Mouse (Mus musculus): ENCODE results near the gene Gm9970.

GRCm38 (mm10) chr5:31257616-31258015 is 16.6 kb upstream of the Gm9970 start:
- TF ChIP-seq CTCF (IDR thresholded peaks at IDR 0.05; ENCODE audit: extremely low read depth, insufficient read depth, low read length) (no peak), POLR2A (IDR thresholded peaks at IDR 0.05; ENCODE audit: extremely low read depth, insufficient read depth, low read length) (no peak)
